Mouse (Mus musculus) forebrain, embryonic 10.5 days (tissue): ENCODE data around the gene Sugct. TPM values are rescaled to one million over a fixed set of nuclear protein-coding genes. Genes with fewer than 3 reads are reported as not detected.

Experiments
- DNase-seq: peaks from one replicate; pipeline ENCODE4 v3.0.0-alpha.2; 2017; ENCODE audit warnings: low spot score; ENCODE audit errors: extremely low spot score
- H3K27ac ChIP-seq: fragments of 300-500 bp; sonication (generic); 2 replicates; pipeline ENCODE4 v1.5.1; 2016; ENCODE audit warnings: mild to moderate bottlenecking
- H3K27me3 ChIP-seq: fragments of 300-500 bp; sonication (generic); 2 replicates; pipeline ENCODE4 v1.6.1; 2016; ENCODE audit warnings: mild to moderate bottlenecking; ENCODE audit not compliant: poor library complexity, severe bottlenecking
- H3K36me3 ChIP-seq: fragments of 300-500 bp; sonication (generic); replicated peaks from 2 replicates; pipeline ENCODE4 v1.6.1; 2016; ENCODE audit warnings: mild to moderate bottlenecking, moderate library complexity
- H3K4me1 ChIP-seq: fragments of 300-500 bp; sonication (generic); 2 replicates; pipeline ENCODE4 v1.6.1; 2016
- H3K4me3 ChIP-seq: fragments of 300-500 bp; sonication (generic); 2 replicates; pipeline ENCODE4 v1.5.1; 2016; ENCODE audit warnings: mild to moderate bottlenecking, moderate library complexity
- H3K9me3 ChIP-seq: fragments of 300-500 bp; sonication (generic); 2 replicates; pipeline ENCODE4 v1.6.1; 2016; ENCODE audit warnings: mild to moderate bottlenecking, moderate library complexity
- WGBS: fragments of 180-500 bp; shearing (Covaris S2); methylation state at CpG from one replicate; pipeline ENCODE4 v1.1.7; 2016; 5-methylcytosine and 5-hydroxymethylcytosine counted together
- polyA plus RNA-seq: library from polyadenylated mRNA; unstranded; fragments of >200 nt; fragmentation: Nextera tagmentation; extraction: Ambion mirVana; gene quantifications from 2 replicates; pipeline ENCODE4 v1.2.1, GENCODE M21; 2016

Gene Sugct
- polyA plus RNA-seq, 1 experiment from 2014 or later = 3.2 TPM

GRCm38 (mm10) chr13:16952045-16952444 is 743.3 kb downstream of the Sugct start:
- Histone ChIP-seq H3K4me1 (no peaks in the 10 kb centered on the region), H3K36me3 (no peaks in the 10 kb centered on the region), H3K27ac (no peak overlapping the region), H3K4me3 (no peak overlapping the region), H3K9me3 (no peaks in the 10 kb centered on the region), H3K27me3 (no peaks in the 10 kb centered on the region)
- 82% methylated on average over 4 of the region's 4 CpGs for WGBS
- no peak for DNase-seq

- Histone ChIP-seq H3K4me1 (peaks cover 5% of the 10 kb centered on the region; the same call in 1 of the 2 replicates), H3K36me3 (no peaks in the 10 kb centered on the region), H3K9me3 (no peaks in the 10 kb centered on the region), H3K4me3 (no peak overlapping the region), H3K27me3 (no peaks in the 10 kb centered on the region), H3K27ac (no peak overlapping the region)
- no peak for DNase-seq
- whole genome bisulfite sequencing = 93% methylated on average over 5 of the region's 5 CpGs
Observed at GRCm38 (mm10) chr13:16939466-16939811, 755.9 kb downstream of the Sugct start.

GRCm38 (mm10) chr13:16938552-16939465 is 756.5 kb downstream of the Sugct start:
- no peak for DNase-seq
- H3K4me1 ChIP-seq = peaks cover 5% of the 10 kb centered on the region; the same call in 1 of the 2 replicates
- WGBS = 95% methylated on average over 12 of the region's 12 CpGs

GRCm38 (mm10) chr13:16937422-16938202 is 757.7 kb downstream of the Sugct start:
- 93% methylated on average over 11 of the region's 11 CpGs for WGBS
- no peak overlapping the region for H3K4me3 ChIP-seq
- no peaks in the 10 kb centered on the region for H3K9me3 ChIP-seq
- H3K4me1 ChIP-seq = peaks cover 5% of the 10 kb centered on the region; the same call in 1 of the 2 replicates
- no peak for DNase-seq
- no peak overlapping the region for H3K27ac ChIP-seq
- no peaks in the 10 kb centered on the region for H3K27me3 ChIP-seq
- H3K36me3 ChIP-seq = no peaks in the 10 kb centered on the region

More at GRCm38 (mm10) chr13:16938552-16939465, 756.5 kb downstream of the Sugct start:
- Histone ChIP-seq H3K27ac (no peak overlapping the region), H3K27me3 (no peaks in the 10 kb centered on the region), H3K36me3 (no peaks in the 10 kb centered on the region), H3K9me3 (no peaks in the 10 kb centered on the region), H3K4me3 (no peak overlapping the region)

GRCm38 (mm10) chr13:16935029-16935428 is 760.3 kb downstream of the Sugct start:
- DNase-seq = no peak
- Histone ChIP-seq H3K9me3 (no peaks in the 10 kb centered on the region), H3K4me3 (no peak overlapping the region), H3K27ac (no peak overlapping the region), H3K36me3 (no peaks in the 10 kb centered on the region), H3K27me3 (no peaks in the 10 kb centered on the region), H3K4me1 (peaks cover 5% of the 10 kb centered on the region; the same call in 1 of the 2 replicates)
- 85% methylated on average over 1 of the region's 1 CpGs for WGBS

- Histone ChIP-seq H3K4me1 (peaks cover 5% of the 10 kb centered on the region; the same call in 1 of the 2 replicates), H3K27me3 (no peaks in the 10 kb centered on the region), H3K4me3 (no peak overlapping the region), H3K9me3 (no peaks in the 10 kb centered on the region), H3K27ac (no peak overlapping the region), H3K36me3 (no peaks in the 10 kb centered on the region)
- WGBS = 90% methylated on average over 4 of the region's 4 CpGs
- no peak for DNase-seq
Observed at GRCm38 (mm10) chr13:16933600-16933999, 761.8 kb downstream of the Sugct start.

- no peak overlapping the region for H3K4me3 ChIP-seq
- 33% methylated on average over 4 of the region's 4 CpGs for WGBS
- H3K4me1 ChIP-seq = no peaks in the 10 kb centered on the region
- H3K36me3 ChIP-seq = no peaks in the 10 kb centered on the region
- H3K9me3 ChIP-seq = no peaks in the 10 kb centered on the region
- no peak overlapping the region for H3K27ac ChIP-seq
- DNase-seq = no peak
- H3K27me3 ChIP-seq = no peaks in the 10 kb centered on the region
Observed at GRCm38 (mm10) chr13:16921305-16921704, 774.0 kb downstream of the Sugct start.

GRCm38 (mm10) chr13:16915697-16916096 is 779.7 kb downstream of the Sugct start:
- DNase-seq = no peak
- no peak overlapping the region for H3K4me3 ChIP-seq
- no peaks in the 10 kb centered on the region for H3K36me3 ChIP-seq
- no peaks in the 10 kb centered on the region for H3K4me1 ChIP-seq
- no peaks in the 10 kb centered on the region for H3K9me3 ChIP-seq
- H3K27me3 ChIP-seq = no peaks in the 10 kb centered on the region
- no peak overlapping the region for H3K27ac ChIP-seq

GRCm38 (mm10) chr13:16912214-16912613 is 783.1 kb downstream of the Sugct start:
- Histone ChIP-seq H3K27ac (no peak overlapping the region), H3K9me3 (no peaks in the 10 kb centered on the region), H3K36me3 (no peaks in the 10 kb centered on the region), H3K27me3 (no peaks in the 10 kb centered on the region), H3K4me1 (no peaks in the 10 kb centered on the region), H3K4me3 (no peak overlapping the region)
- no peak for DNase-seq

GRCm38 (mm10) chr13:16906974-16907373 is 788.4 kb downstream of the Sugct start:
- WGBS = 94% methylated on average over 1 of the region's 1 CpGs
- H3K36me3 ChIP-seq = no peaks in the 10 kb centered on the region

GRCm38 (mm10) chr13:16901424-16901823 is 793.9 kb downstream of the Sugct start:
- no peaks in the 10 kb centered on the region for H3K36me3 ChIP-seq
- no peaks in the 10 kb centered on the region for H3K9me3 ChIP-seq
- no peaks in the 10 kb centered on the region for H3K27me3 ChIP-seq
- DNase-seq = no peak
- WGBS = 88% methylated on average over 4 of the region's 4 CpGs
- peaks cover 5% of the 10 kb centered on the region; the same call in 1 of the 2 replicates for H3K4me1 ChIP-seq
- no peak overlapping the region for H3K4me3 ChIP-seq
- no peak overlapping the region for H3K27ac ChIP-seq

More at GRCm38 (mm10) chr13:16906974-16907373, 788.4 kb downstream of the Sugct start:
- Histone ChIP-seq H3K27me3 (no peaks in the 10 kb centered on the region), H3K4me1 (no peaks in the 10 kb centered on the region), H3K27ac (no peak overlapping the region), H3K9me3 (no peaks in the 10 kb centered on the region), H3K4me3 (no peak overlapping the region)
- no peak for DNase-seq

GRCm38 (mm10) chr13:16898084-16898792 is 797.1 kb downstream of the Sugct start:
- H3K27me3 ChIP-seq = no peaks in the 10 kb centered on the region
- H3K4me3 ChIP-seq = no peak overlapping the region

More at GRCm38 (mm10) chr13:16898084-16898792, 797.1 kb downstream of the Sugct start:
- Histone ChIP-seq H3K36me3 (no peaks in the 10 kb centered on the region), H3K4me1 (peaks cover 5% of the 10 kb centered on the region; the same call in 1 of the 2 replicates), H3K9me3 (no peaks in the 10 kb centered on the region), H3K27ac (no peak overlapping the region)
- DNase-seq = no peak
